Mouse (Mus musculus) MEL (cell line): Measurements from ENCODE around the gene Fgfr2. TPM values are rescaled to one million over a fixed set of nuclear protein-coding genes. Genes with fewer than 3 reads are reported as not detected.
A peak's percentile ranks its signal among the peaks of the same experiment; 100 is the strongest.
"Not testable (repeated sequence)": the region's sequence is repeated elsewhere in the genome, so short reads cannot be mapped to it uniquely, and the experiment has no call there.

Experiments used
- DNase-seq: peaks from one replicate; pipeline ENCODE4 v3.0.0; 2011; ENCODE audit warnings: low read depth, low spot score
- H3K27ac ChIP-seq: 2 replicates; pipeline ENCODE4 v1.5.1; 2012; ENCODE audit warnings: low read depth, mild to moderate bottlenecking, control low read depth, low read length, moderate library complexity; ENCODE audit not compliant: control insufficient read depth
- H3K27me3 ChIP-seq, 2 experiments: fragments of 150-350 bp in 1 of 2; sonication (generic) in 1 of 2; 2 replicates each; pipeline ENCODE4 v1.6.1; 2012; ENCODE audit warnings: low read length in 2 of 2, mild to moderate bottlenecking in 2 of 2, improper control_type of control experiment in 1 of 2, moderate library complexity in 1 of 2; ENCODE audit not compliant: insufficient read depth in 2 of 2, control insufficient read depth in 1 of 2
- H3K36me3 ChIP-seq, 2 experiments: 2 replicates each; pipeline ENCODE4 v1.6.1; 2012 to 2014; ENCODE audit warnings: low read length in 2 of 2, improper control_type of control experiment in 1 of 2, inconsistent platforms in 1 of 2, mild to moderate bottlenecking in 1 of 2; ENCODE audit not compliant: insufficient read depth in 2 of 2, control insufficient read depth in 1 of 2
- H3K4me1 ChIP-seq, 2 experiments: fragments of 150-350 bp in 1 of 2; sonication (generic) in 1 of 2; 2 replicates each; pipeline ENCODE4 v1.6.1; 2012; ENCODE audit warnings: low read length in 2 of 2, improper control_type of control experiment in 1 of 2, mild to moderate bottlenecking in 1 of 2; ENCODE audit not compliant: insufficient read depth in 2 of 2, control insufficient read depth in 1 of 2
- H3K4me3 ChIP-seq, 2 experiments: fragments of 150-350 bp in 1 of 2; sonication (generic) in 1 of 2; 2 replicates each; pipeline ENCODE4 v1.5.1; 2012; ENCODE audit warnings: low read depth in 2 of 2, low read length in 2 of 2, mild to moderate bottlenecking in 2 of 2, moderate library complexity in 2 of 2, control low read depth in 1 of 2, improper control_type of control experiment in 1 of 2; ENCODE audit not compliant: control insufficient read depth in 1 of 2, insufficient read depth in 1 of 2
- H3K79me2 ChIP-seq: 2 replicates; pipeline ENCODE4 v1.6.1; 2012; ENCODE audit warnings: mild to moderate bottlenecking, low read length, moderate library complexity; ENCODE audit not compliant: control insufficient read depth, poor library complexity, insufficient read depth
- H3K9ac ChIP-seq: 2 replicates; pipeline ENCODE4 v1.6.1; 2012; ENCODE audit warnings: low read depth, mild to moderate bottlenecking, control low read depth, low read length, moderate library complexity; ENCODE audit not compliant: control insufficient read depth, poor library complexity, severe bottlenecking
- H3K9me3 ChIP-seq: fragments of 150-350 bp; sonication (generic); replicated peaks from 2 replicates; pipeline ENCODE4 v1.6.1; 2012; ENCODE audit warnings: mild to moderate bottlenecking, low read length, improper control_type of control experiment, moderate library complexity; ENCODE audit not compliant: insufficient read depth
- E2F4 ChIP-seq: IDR thresholded peaks from 2 replicates; pipeline ENCODE4 v1.6.1; 2011; ENCODE audit warnings: low read depth, low read length, improper control_type of control experiment, borderline replicate concordance
- ELF1 ChIP-seq: IDR thresholded peaks from 2 replicates; pipeline ENCODE4 v1.6.1; 2014; ENCODE audit warnings: low read depth, mild to moderate bottlenecking, inconsistent platforms, low read length, improper control_type of control experiment, moderate library complexity
- EP300 ChIP-seq, 2 experiments: IDR thresholded peaks; 2 replicates each; pipeline ENCODE4 v1.6.1; 2011; ENCODE audit warnings: improper control_type of control experiment in 2 of 2, low read length in 2 of 2, low read depth in 1 of 2, mild to moderate bottlenecking in 1 of 2
- ETS1 ChIP-seq: IDR thresholded peaks from 2 replicates; pipeline ENCODE4 v1.6.1; 2012; ENCODE audit warnings: low read depth, mild to moderate bottlenecking, inconsistent platforms, low read length, improper control_type of control experiment, moderate library complexity
- HCFC1 ChIP-seq: IDR thresholded peaks from 2 replicates; pipeline ENCODE4 v1.6.1; 2012; ENCODE audit warnings: low read depth, mild to moderate bottlenecking, inconsistent platforms, low read length, improper control_type of control experiment, moderate library complexity
- JUND ChIP-seq: IDR thresholded peaks from 2 replicates; pipeline ENCODE4 v1.6.1; 2011; ENCODE audit warnings: low read depth, mild to moderate bottlenecking, improper control_type of control experiment, low read length
- KAT2A ChIP-seq: conservative IDR thresholded peaks from 2 replicates; pipeline ENCODE4 v1.6.1; 2012; ENCODE audit warnings: low read depth, low read length, improper control_type of control experiment, inconsistent platforms
- MEF2A ChIP-seq: IDR thresholded peaks from 2 replicates; pipeline ENCODE4 v1.6.1; 2014; ENCODE audit warnings: low read depth, mild to moderate bottlenecking, inconsistent platforms, low read length, improper control_type of control experiment; ENCODE audit not compliant: poor library complexity, insufficient replicate concordance, severe bottlenecking; ENCODE audit errors: extremely low read depth
- MYB ChIP-seq: IDR thresholded peaks from 2 replicates; pipeline ENCODE4 v1.6.1; 2011; ENCODE audit warnings: mild to moderate bottlenecking, low read depth, low read length, improper control_type of control experiment
- MYC ChIP-seq: IDR thresholded peaks from 2 replicates; pipeline ENCODE4 v1.6.1; 2011; ENCODE audit warnings: low read depth, mild to moderate bottlenecking, low read length, improper control_type of control experiment, moderate library complexity
- NELFE ChIP-seq: IDR thresholded peaks from 2 replicates; pipeline ENCODE4 v1.6.1; 2011; ENCODE audit warnings: low read depth, low read length, improper control_type of control experiment
- RAD21 ChIP-seq: IDR thresholded peaks from 2 replicates; pipeline ENCODE4 v1.6.1; 2011; ENCODE audit warnings: mild to moderate bottlenecking, low read depth, low read length, improper control_type of control experiment
- RCOR1 ChIP-seq: IDR thresholded peaks from 2 replicates; pipeline ENCODE4 v1.6.1; 2012; ENCODE audit warnings: low read depth, mild to moderate bottlenecking, inconsistent platforms, low read length, improper control_type of control experiment
- SIN3A ChIP-seq: IDR thresholded peaks from 2 replicates; pipeline ENCODE4 v1.6.1; 2012; ENCODE audit warnings: low read length, improper control_type of control experiment, inconsistent platforms
- SMC3 ChIP-seq: IDR thresholded peaks from 2 replicates; pipeline ENCODE4 v1.6.1; 2011; ENCODE audit warnings: low read depth, low read length, improper control_type of control experiment
- TAL1 ChIP-seq: IDR thresholded peaks from 2 replicates; pipeline ENCODE4 v1.6.1; 2012; ENCODE audit warnings: mild to moderate bottlenecking, inconsistent platforms, low read length, moderate library complexity, mixed read lengths
- TCF12 ChIP-seq: IDR thresholded peaks from 2 replicates; pipeline ENCODE4 v1.6.1; 2014; ENCODE audit warnings: low read depth, mild to moderate bottlenecking, inconsistent platforms, low read length, improper control_type of control experiment, moderate library complexity
- UBTF ChIP-seq: IDR thresholded peaks from 2 replicates; pipeline ENCODE4 v1.6.1; 2012; ENCODE audit warnings: low read depth, mild to moderate bottlenecking, inconsistent platforms, low read length, improper control_type of control experiment, moderate library complexity, borderline replicate concordance; ENCODE audit not compliant: insufficient read depth
- USF2 ChIP-seq, 2 experiments: IDR thresholded peaks; 2 replicates each; pipeline ENCODE4 v1.6.1; 2011 to 2012; ENCODE audit warnings: improper control_type of control experiment in 2 of 2, low read length in 2 of 2, borderline replicate concordance in 1 of 2, inconsistent platforms in 1 of 2, low read depth in 1 of 2, mild to moderate bottlenecking in 1 of 2; ENCODE audit not compliant: insufficient read depth in 1 of 2
- ZC3H11A ChIP-seq: IDR thresholded peaks from 2 replicates; pipeline ENCODE4 v1.6.1; 2012; ENCODE audit warnings: low read depth, mild to moderate bottlenecking, inconsistent platforms, low read length, improper control_type of control experiment
- ZKSCAN1 ChIP-seq: IDR thresholded peaks from 2 replicates; pipeline ENCODE4 v1.6.1; 2012; ENCODE audit warnings: low read depth, mild to moderate bottlenecking, inconsistent platforms, low read length, improper control_type of control experiment, moderate library complexity
- ZMIZ1 ChIP-seq: IDR thresholded peaks from 2 replicates; pipeline ENCODE4 v1.6.1; 2012; ENCODE audit warnings: low read depth, mild to moderate bottlenecking, inconsistent platforms, low read length, improper control_type of control experiment, moderate library complexity
- polyA plus RNA-seq, 2 experiments: library from polyadenylated mRNA; stranded (reverse) in 1 of 2; unstranded in 1 of 2; fragments of >175 nt in 1 of 2; fragments of >200 nt in 1 of 2; gene quantifications; 2 replicates each; pipeline versions ENCODE4 v1.2.1 to v1.2.4; 2012; ENCODE audit warnings: low replicate concordance in 2 of 2, low read depth in 1 of 2; ENCODE audit not compliant: insufficient read length in 2 of 2, insufficient read depth in 1 of 2, missing spikeins in 1 of 2
- total RNA-seq: library from RNA; depleted of rRNA; stranded (reverse); fragments of 300-350 nt; gene quantifications from 2 replicates; pipeline ENCODE4 v1.2.3, GENCODE M21; 2012

Gene Fgfr2
- total and polyA plus RNA-seq, 3 experiments: not detected

- TF ChIP-seq USF2 (IDR thresholded peaks at IDR 0.05; ENCODE audit: borderline replicate concordance in 1 of 2, insufficient read depth in 1 of 2, low read depth in 1 of 2, low read length in 2 of 2) (no peak), TAL1 (no peak), EP300 (IDR thresholded peaks at IDR 0.05; ENCODE audit: low read depth in 1 of 2, low read length in 2 of 2) (0 out of 4 replicates have a peak, but pooled peaks of 1 of the 2 experiments have one; percentile 4), ZMIZ1 (no peak), KAT2A (no peak), ELF1 (no peak), JUND (no peak), ZC3H11A (no peak), E2F4 (no peak), SIN3A (peak; percentile 43; the same call in 1 of the 2 replicates), MYC (no peak)
- TF ChIP-seq, all 39 proteins: peak for 9
These were observed 2589.6 kb downstream of the Fgfr2 start (continued) for GRCm38 (mm10) chr7:130533316-130534260.

DNA sequence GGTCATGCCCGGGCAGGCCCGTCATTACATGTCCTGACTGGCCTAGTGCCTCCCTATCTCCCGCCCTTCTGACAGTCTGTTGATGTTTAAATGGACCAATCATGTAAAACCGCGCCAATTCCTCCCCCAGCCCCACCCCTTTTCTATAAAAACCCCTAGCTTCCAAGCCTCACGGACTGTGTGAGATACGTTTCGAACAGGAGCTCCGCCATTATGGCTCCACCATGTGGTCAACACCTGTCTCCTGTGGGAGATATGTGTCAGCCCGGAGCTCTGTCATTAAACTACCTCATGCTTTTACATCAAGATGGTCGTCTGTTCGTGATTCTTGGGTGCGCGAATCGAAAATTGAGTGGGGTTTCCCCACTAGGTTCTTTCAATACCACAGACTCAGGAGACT, 2592.0 kb downstream of the Fgfr2 start:
- not testable (repeated sequence) for DNase-seq, H3K4me3 ChIP-seq, H3K4me1 ChIP-seq, H3K9me3 ChIP-seq, H3K27ac ChIP-seq, H3K9ac ChIP-seq, H3K27me3 ChIP-seq, H3K79me2 ChIP-seq
- H3K36me3 ChIP-seq: peaks cover 8 to 24% of the 10 kb centered on the region in 2 experiments; a peak in 3 of 4 replicates

DNA sequence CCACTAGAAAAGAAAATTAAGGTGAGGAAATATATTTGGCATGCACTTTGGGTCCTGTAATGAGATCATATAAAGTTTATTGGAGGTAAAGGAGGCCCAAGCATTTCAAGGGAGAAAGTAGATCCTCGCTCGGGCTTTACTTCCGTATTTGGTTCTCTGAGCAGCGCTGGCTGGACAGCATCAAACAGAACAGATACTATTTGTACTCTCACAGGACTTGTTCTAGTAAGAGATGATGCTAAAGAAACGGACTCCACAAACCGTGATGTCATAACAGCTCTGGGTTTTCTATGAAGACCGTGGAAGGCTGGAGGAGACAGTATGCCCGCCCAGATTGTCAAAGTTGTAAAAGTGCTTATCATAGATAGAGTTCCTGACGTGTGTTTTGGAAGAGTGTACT, 2595.8 kb downstream of the Fgfr2 start:
- TF ChIP-seq UBTF (no peak), SIN3A (no peak), TCF12 (no peak), NELFE (no peak), MEF2A (no peak), MYC (no peak), TAL1 (no peak), SMC3 (no peak), RCOR1 (no peak), MYB (no peak), HCFC1 (no peak), RAD21 (no peak), ZKSCAN1 (no peak), USF2 (IDR thresholded peaks at IDR 0.05; ENCODE audit: borderline replicate concordance in 1 of 2, insufficient read depth in 1 of 2, low read depth in 1 of 2, low read length in 2 of 2) (no peak), ETS1 (no peak), JUND (no peak)
- Histone ChIP-seq H3K79me2 (no peaks in the 10 kb centered on the region), H3K9ac (no peak overlapping the region), H3K4me1 (peaks cover 0 to 5% of the 10 kb centered on the region in 2 experiments; a peak in 3 of 4 replicates), H3K9me3 (no peaks in the 10 kb centered on the region), H3K36me3 (peaks cover 2 to 6% of the 10 kb centered on the region in 2 experiments; a peak in 3 of 4 replicates), H3K4me3 (no peak overlapping the region), H3K27me3 (no peaks in the 10 kb centered on the region), H3K27ac (no peak overlapping the region)
- DNase-seq: no peak
